Mouse (Mus musculus) thymus, postnatal 25 days (tissue): Measurements from ENCODE around the gene Ift43.

Source experiments
- DNase-seq: peaks from one replicate; pipeline ENCODE4 v3.0.0; 2022

The Ift43 gene

GRCm38 (mm10) chr12:86135691-86136090, 53.4 kb downstream of the Ift43 start:
- no peak for DNase-seq

- no peak for DNase-seq
These were observed 56.4 kb downstream of the Ift43 start for GRCm38 (mm10) chr12:86138696-86139095.

GRCm38 (mm10) chr12:86142389-86142788, 60.0 kb downstream of the Ift43 start:
- no peak for DNase-seq

DNA sequence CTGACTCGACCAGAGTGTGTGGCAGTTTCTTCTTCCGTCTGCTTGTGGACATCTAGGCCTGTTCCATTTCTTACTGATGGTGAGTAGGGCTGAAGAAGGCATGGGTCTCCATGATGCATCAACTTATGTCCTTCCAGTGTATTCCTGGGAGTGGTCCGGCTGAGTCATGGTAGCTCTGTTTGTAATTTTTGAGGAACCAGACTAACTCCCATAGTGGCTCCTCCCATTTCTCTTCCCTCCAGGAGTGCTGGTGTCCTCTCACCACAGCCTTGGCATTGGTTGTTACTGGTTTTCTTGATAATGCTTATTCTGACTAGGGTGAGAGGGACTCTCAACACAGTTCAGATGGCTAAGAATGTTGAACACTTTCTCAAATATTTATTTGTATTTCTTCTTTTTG, 63.9 kb downstream of the Ift43 start:
- DNase-seq = no peak

DNA sequence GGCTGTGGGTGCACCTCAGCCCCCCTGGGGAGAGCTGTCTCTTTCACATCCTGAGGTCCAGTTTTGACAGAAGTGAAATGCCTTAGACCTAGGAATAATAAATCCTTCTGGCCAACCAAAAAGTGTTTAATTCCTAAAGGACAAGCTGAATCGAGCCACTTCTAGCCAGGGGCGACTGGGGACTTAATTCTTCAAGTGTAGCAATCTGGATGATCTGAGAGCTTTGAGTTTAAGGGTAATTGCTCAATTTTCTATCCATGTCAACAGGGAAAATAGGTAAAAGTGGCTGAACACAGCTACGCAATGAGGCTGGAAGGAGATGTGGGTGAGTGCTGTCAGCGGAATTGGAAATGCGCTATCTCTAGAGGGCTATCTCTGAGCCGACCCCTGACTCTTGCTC, 65.9 kb downstream of the Ift43 start:
- DNase-seq = no peak

- no peak for DNase-seq
These were observed 66.7 kb downstream of the Ift43 start for GRCm38 (mm10) chr12:86149087-86149486.

DNA sequence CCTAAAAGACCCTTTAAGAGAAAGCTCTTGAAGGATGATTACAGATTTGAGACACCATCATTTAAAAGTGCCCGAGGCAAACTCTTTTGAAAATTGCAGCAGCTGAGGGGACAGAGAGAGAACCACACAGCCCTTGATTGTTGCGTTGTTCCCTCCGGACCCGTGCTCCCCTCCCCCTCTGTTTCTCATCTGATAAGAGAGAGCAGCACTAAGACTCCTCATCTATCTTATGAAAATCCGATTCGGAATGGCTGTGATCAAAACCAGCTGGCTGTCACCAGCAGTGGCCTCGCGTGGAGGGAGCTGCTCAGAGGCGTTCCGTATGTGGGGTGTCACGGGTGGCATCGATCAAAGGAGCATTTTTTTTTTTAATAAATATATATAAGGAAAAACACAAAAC, 69.6 kb downstream of the Ift43 start:
- DNase-seq = no peak

DNA sequence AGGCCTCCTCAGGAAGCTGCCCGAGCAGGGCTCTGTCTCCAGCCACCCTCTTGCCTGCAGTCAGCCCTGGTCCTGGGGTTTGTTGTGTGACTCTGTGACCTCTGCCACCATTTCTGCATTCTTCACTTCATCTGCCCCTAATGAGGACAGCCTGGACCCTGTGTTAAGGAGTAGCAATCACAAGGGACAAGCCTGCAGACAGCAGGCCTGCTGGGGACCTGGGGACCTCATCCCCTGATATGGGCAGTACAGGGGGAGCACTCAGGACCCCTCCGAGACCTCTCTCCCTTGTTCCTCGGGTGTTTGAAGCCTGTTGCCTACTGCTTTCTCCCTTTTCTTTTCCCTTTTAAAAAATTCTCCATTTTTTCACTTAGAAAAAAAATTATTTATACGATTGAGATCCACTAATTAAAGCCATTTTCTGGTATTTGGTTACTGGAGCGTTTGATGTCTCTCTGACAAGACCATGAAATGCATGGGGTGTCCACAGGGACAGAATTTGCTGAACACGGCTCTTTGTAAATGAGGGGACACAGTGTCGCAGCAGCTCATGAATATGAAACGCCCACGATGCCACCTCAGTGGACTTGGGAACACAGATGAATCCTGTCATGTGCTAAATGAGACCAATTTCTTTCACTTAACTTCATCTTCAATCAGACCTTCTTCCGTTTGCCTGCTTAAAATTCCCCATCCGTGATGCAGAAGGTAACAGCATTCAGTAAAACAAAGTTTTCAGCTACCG, 71.0 kb downstream of the Ift43 start:
- DNase-seq = no peak

DNA sequence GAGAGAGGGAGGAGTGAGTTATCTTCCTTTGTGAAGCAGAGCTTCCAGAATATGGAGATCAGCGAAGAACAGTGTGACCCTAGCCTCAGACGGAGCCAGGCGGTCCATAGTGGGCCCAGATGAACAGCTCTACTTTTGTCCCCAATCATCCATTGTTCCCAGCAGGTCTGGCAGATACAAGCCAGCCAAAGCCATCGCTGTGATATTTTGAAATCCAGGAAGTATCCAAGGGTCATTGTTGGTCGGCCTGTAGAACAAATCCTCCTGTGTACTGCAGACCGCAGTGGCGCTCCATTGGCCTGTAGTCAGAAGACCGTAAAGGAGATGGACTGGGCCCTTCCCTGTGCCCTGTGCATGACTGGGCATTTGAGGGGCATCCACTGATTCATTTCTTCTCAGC, 72.8 kb downstream of the Ift43 start:
- DNase-seq = no peak

GRCm38 (mm10) chr12:86157166-86157565, 74.8 kb downstream of the Ift43 start:
- no peak for DNase-seq

DNA sequence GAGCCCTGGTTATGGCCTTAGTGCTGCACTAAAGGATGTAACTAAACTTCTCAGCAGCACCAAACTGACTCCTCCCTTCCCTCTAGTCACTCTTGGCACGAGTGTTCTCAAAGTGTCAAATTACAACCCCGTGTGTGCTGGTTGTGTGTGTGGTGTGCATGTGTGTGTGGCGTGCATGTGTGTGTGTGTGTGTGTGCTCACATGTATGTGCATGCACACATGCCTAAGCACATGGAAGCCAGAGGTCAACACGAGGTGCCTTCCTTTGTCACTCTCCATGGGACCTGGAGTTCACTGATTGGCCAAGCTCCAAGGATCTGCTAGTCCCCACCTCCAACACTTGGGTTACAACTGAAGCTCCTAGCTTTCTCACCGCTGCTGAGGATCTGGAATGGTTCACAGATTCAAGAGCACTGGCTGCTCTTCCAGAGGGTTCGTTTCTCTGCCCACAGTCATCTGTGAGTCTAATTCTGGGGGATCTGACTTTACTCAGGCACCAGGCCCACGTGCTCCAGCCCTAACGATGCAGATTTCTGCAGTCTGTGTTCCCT, 75.6 kb downstream of the Ift43 start:
- DNase-seq = no peak

GRCm38 (mm10) chr12:86158689-86159483, 76.5 kb downstream of the Ift43 start:
- DNase-seq = no peak

- no peak for DNase-seq
These were observed 79.1 kb downstream of the Ift43 start for GRCm38 (mm10) chr12:86161436-86161835.

DNA sequence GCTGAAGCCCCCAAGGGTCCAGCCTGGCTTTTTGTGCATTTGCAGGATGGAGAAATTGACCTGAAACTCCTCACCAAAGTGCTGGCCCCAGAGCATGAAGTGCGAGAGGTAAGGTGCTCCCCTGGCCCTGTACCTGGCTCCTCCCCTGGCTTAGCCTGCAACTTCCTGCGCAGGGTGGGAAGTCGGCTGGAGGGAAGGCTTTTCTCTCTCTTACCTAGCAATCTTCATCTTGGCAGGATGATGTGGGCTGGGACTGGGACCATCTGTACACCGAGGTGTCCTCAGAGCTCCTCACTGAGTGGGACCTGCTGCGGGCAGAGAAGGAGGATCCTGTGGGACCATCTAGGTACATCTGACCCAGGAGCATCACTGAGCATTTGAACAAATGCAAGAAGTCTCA, 79.6 kb downstream of the Ift43 start:
- DNase-seq = no peak

GRCm38 (mm10) chr12:86162890-86163816, 80.8 kb downstream of the Ift43 start:
- no peak for DNase-seq

DNA sequence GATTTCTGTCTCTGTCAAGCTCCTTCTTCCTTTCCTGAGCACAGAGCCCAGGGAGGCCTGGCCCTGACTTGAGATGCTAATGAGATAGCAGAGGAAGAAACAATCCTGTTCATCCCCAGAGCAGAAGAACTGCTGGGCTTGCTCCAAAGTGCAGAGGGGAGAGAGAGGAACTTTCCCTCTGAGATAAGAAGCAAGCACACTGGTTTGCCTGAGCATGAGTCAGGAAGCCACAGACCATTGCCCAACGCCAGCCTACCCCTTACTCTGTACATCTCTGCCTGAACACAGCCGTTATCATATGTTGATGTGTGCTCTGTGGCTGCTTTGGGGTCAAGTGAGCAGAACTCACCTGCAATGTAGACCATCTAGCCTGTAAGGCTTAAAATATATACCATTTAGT, 83.9 kb downstream of the Ift43 start:
- no peak for DNase-seq

- DNase-seq = no peak
These were observed 84.7 kb downstream of the Ift43 start for GRCm38 (mm10) chr12:86167075-86167474.

DNA sequence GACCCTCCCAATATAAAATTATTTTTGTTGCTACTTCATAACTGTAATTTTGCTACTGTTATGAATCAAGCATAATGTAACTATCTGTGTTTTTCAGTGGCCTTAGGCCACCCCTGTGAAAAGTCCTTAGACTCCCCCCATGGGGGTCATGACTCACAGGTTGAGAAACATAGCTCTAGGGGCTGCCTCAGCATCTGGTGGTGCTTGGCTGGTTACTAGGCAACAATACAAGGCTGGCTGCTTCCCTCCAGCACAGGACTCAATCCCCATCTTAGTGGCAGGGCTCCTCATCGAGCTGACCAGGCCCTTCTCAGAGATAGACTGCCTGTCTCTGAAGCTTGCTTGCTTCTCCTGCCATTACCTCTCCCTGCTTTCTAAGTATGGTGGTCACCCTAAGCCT, 86.4 kb downstream of the Ift43 start:
- no peak for DNase-seq

DNA sequence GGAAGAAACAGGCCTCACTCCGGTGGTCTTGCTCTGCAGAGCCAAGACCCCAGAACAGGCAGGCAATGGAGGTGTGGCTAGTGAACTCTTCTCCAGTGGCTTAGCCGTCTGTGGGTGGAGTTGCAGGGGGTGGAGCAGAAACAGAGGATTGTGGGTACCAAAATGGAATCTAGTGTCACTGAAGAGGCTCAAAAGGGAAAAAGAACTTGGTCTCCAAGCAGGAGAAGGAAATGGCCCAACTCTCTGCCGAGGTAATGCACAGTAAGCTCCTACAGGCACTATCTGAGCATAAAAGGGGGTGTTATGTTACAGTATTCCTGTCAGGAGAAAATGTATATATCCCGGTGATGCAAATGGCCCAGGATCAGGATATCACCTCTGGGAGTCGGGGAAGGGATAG, 86.9 kb downstream of the Ift43 start:
- DNase-seq = no peak

- no peak for DNase-seq
These were observed 91.0 kb downstream of the Ift43 start for GRCm38 (mm10) chr12:86173314-86173713.

DNA sequence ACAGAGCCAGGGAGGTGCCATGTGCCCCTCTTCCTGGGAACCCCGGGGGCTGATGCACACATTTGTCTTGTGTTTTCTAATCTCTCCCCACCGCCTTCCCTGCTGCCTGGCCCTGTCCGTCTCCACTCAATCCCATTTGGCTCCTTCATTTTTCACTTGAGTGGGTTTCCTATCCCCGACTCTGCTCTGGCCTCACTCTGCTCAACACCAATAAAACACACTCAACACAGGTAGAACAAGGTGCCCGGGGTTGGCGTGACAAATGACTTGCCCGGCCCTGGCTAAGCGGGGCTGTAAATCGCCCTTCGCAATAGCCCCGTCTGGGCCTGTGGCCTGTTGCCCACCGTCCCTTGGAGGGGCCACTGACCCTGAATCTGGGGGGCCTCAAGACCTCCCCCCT, 92.0 kb downstream of the Ift43 start:
- DNase-seq = no peak

GRCm38 (mm10) chr12:86175476-86175942, 93.2 kb downstream of the Ift43 start:
- no peak for DNase-seq
